8 mouse cellular contexts compared by ENCODE assay signal in genomic region chr6:105677149-105678031, GRCm38 (mm10). TPM values are rescaled to one million over a fixed set of nuclear protein-coding genes. Genes with fewer than 3 reads are reported as not detected.
DNase-seq lines count a peak whose midpoint lies in the region; ATAC-seq lines count a peak whose summit lies in the region.
"Had no signal": no experiment of that assay in that cellular context is flagged by ENCODE, and none has a peak within 500 bp of the region (broad histone marks: within the 10 kb centered on the region; RNA-seq: fewer than 3 reads in every experiment).

Gene Cntn4, plus strand, starts transcription at chr6:105677660.

- H3K27ac ChIP-seq in hindbrain, embryonic 11.5 days (ENCODE audit: low read depth, low read length) = no peak within 1 kb of the TSS

- intact Hi-C loops in left cerebral cortex, postnatal 25 days (cut with DNase I) = loop anchor here (10.0 kb wide), 3 partner anchors 193 to 1203 kb away; no protein-coding TSS in a partner anchor

- peak; percentile 1 for DNase-seq in ovary, adult 18-20 months (ENCODE audit: low spot score)
- DNase-seq in ovary, postnatal 14 days (ENCODE audit: low spot score) = no peak
- peak; percentile 35 for DNase-seq in embryo, embryonic 10 days (ENCODE audit: low spot score)
- peak; percentile 41 for DNase-seq in hindbrain, embryonic 11.5 days (ENCODE audit: low spot score)
- peak; percentile 70 to 84 for DNase-seq in left cerebral cortex, postnatal 25 days (ENCODE audit: low spot score in 2 of 2)
- peak; percentile 21 for DNase-seq in ovary, postnatal 36 days (ENCODE audit: low spot score)
- no peak for DNase-seq in gastrocnemius, adult 18-20 months (ENCODE audit: low spot score)

- peak within 1 kb of the TSS; percentile 89 for H3K4me2 ChIP-seq in hindbrain, embryonic 11.5 days (replicated peaks; ENCODE audit: low read depth, low read length)

- peaks cover 25% of the 10 kb centered on the region for H3K27me3 ChIP-seq in hindbrain, embryonic 11.5 days (ENCODE audit: control insufficient read depth, insufficient read depth, low read length)

- peak within 1 kb of the TSS; percentile 40 for H3K4me3 ChIP-seq in hindbrain, embryonic 11.5 days (ENCODE audit: low read depth, low read length)

- H3K36me3 ChIP-seq in hindbrain, embryonic 11.5 days (ENCODE audit: control insufficient read depth, insufficient read depth, low read length) = no peaks in the 10 kb centered on the region

- H3K4me1 ChIP-seq in hindbrain, embryonic 11.5 days (replicated peaks; ENCODE audit: control insufficient read depth, insufficient read depth, low read length) = no peaks in the 10 kb centered on the region

- peak within 1 kb of the TSS; percentile 27; the same call in 1 of the 2 replicates for H3K9ac ChIP-seq in hindbrain, embryonic 11.5 days (ENCODE audit: low read depth, low read length)

- peak; percentile 88 for ATAC-seq in hindbrain, embryonic 11.5 days (ENCODE audit: low FRiP score)

- 2% methylated on average over 35 of the region's 40 CpGs for WGBS in hindbrain, embryonic 11.5 days

- no peaks in the 10 kb centered on the region for H3K9me3 ChIP-seq in hindbrain, embryonic 11.5 days (ENCODE audit: control insufficient read depth, low read length)

RNA-seq across cellular contexts. Expression of gene Cntn4, which starts in this region (rescaled TPM):
- polyA plus RNA-seq in hindbrain, embryonic 11.5 days (2014; fragmentation: Nextera tagmentation; extraction: Ambion mirVana) = 0.84 and 1.7 TPM in 2 replicates
- total RNA-seq in left cerebral cortex, postnatal 25 days (2021) = 10 to 100 TPM; 48.1 to 59.1 TPM
- total RNA-seq in gastrocnemius, adult 18-20 months (2021) = not detected
- total RNA-seq: common myeloid progenitor, adult 5-6 weeks had no signal

Comparison
In these comparisons a context has a peak if more than half of its experiments do, and no peak if none do; other contexts are left out.
1. RNA of gene Cntn4 (total RNA-seq): 48.1 to 59.1 TPM in left cerebral cortex, postnatal 25 days; not detected in gastrocnemius, adult 18-20 months; every median in the first group is over 10 times any median in the second.
2. DNase-seq: peak in ovary, adult 18-20 months (single experiment), embryo, embryonic 10 days (single experiment), hindbrain, embryonic 11.5 days (single experiment), left cerebral cortex, postnatal 25 days (2 of 2) and ovary, postnatal 36 days (single experiment); none in ovary, postnatal 14 days (single experiment) and gastrocnemius, adult 18-20 months (single experiment).